In genomic region chrX:101253952-101254729, GRCm38 (mm10) we compare ENCODE assay signal across 8 mouse cellular contexts. TPM values are rescaled to one million over a fixed set of nuclear protein-coding genes. Genes with fewer than 3 reads are reported as not detected.
A peak's percentile ranks its signal among the peaks of the same experiment; 100 is the strongest.
DNase-seq lines count a peak whose midpoint lies in the region; ATAC-seq and TF ChIP-seq lines count a peak whose summit lies in the region.

Gene Foxo4 (plus strand): TSS chrX:101254528.

- no peaks in the 10 kb centered on the region for H3K36me3 ChIP-seq in ES-Bruce4 (ENCODE audit: control insufficient read depth, insufficient read depth, low read length, poor library complexity, severe bottlenecking)
- H3K36me3 ChIP-seq in forebrain, embryonic 13.5 days (ENCODE audit: poor library complexity, severe bottlenecking), result peaks cover 7% of the 10 kb centered on the region; the same call in 1 of the 2 replicates
- peaks cover 5% of the 10 kb centered on the region for H3K36me3 ChIP-seq in liver, postnatal 0 days (replicated peaks; ENCODE audit: insufficient read depth, low read length)
- H3K36me3 ChIP-seq in neural tube, embryonic 15.5 days, result no peaks in the 10 kb centered on the region

- WGBS in forebrain, embryonic 13.5 days, result 20% methylated on average over 43 of the region's 47 CpGs
- WGBS in large intestine, adult 2 months, result 21% methylated on average over 46 of the region's 47 CpGs
- whole genome bisulfite sequencing in liver, postnatal 0 days (ENCODE audit: insufficient replicate concordance), result 20% methylated on average over 47 of the region's 47 CpGs
- 21% methylated on average over 47 of the region's 47 CpGs for WGBS in neural tube, embryonic 15.5 days

- ATAC-seq in cerebellum, adult (ENCODE audit: insufficient number of reproducible peaks, low FRiP score, low TSS enrichment), result peak; percentile 99
- ATAC-seq in forebrain, embryonic 13.5 days, result peak; percentile 94
- peak; percentile 95 for ATAC-seq in liver, postnatal 0 days
- peak; percentile 95 for ATAC-seq in neural tube, embryonic 15.5 days (ENCODE audit: low FRiP score)

- H3K4me1 ChIP-seq in ES-Bruce4 (ENCODE audit: control insufficient read depth, insufficient read depth, low read length), result no peaks in the 10 kb centered on the region
- peaks cover 10% of the 10 kb centered on the region; the same call in 1 of the 2 replicates for H3K4me1 ChIP-seq in forebrain, embryonic 13.5 days
- H3K4me1 ChIP-seq in liver, postnatal 0 days (ENCODE audit: insufficient read depth), result no peaks in the 10 kb centered on the region
- H3K4me1 ChIP-seq in neural tube, embryonic 15.5 days, result peaks cover 11% of the 10 kb centered on the region; the same call in 1 of the 2 replicates

- no peak for TF ChIP-seq CTCF in ES-Bruce4 (IDR thresholded peaks at IDR 0.05; ENCODE audit: low read depth, low read length)
- no peak for TF ChIP-seq CTCF in liver, postnatal 0 days (IDR thresholded peaks at IDR 0.05; ENCODE audit: low read depth)

- peak; percentile 88 to 91 for DNase-seq in heart, postnatal 10 days
- peak; percentile 70 for DNase-seq in large intestine, adult 2 months (ENCODE audit: low read depth, low spot score)
- DNase-seq in liver, postnatal 0 days, result peak; percentile 86
- peak; percentile 90 for DNase-seq in testis, postnatal 14 days (ENCODE audit: low spot score)

- H3K27ac ChIP-seq in ES-Bruce4 (ENCODE audit: insufficient read depth, low read length), result peak within 1 kb of the TSS; percentile 26
- H3K27ac ChIP-seq in forebrain, embryonic 13.5 days, result no peak within 1 kb of the TSS
- peak within 1 kb of the TSS; percentile 75 for H3K27ac ChIP-seq in liver, postnatal 0 days (ENCODE audit: low read depth)
- no peak within 1 kb of the TSS for H3K27ac ChIP-seq in neural tube, embryonic 15.5 days (replicated peaks)

- H3K9me3 ChIP-seq in ES-Bruce4 (replicated peaks; ENCODE audit: control insufficient read depth, insufficient read depth, low read length, poor library complexity, severe bottlenecking), result no peaks in the 10 kb centered on the region
- H3K9me3 ChIP-seq in forebrain, embryonic 13.5 days (replicated peaks), result no peaks in the 10 kb centered on the region
- H3K9me3 ChIP-seq in liver, postnatal 0 days (ENCODE audit: low read length), result no peaks in the 10 kb centered on the region
- H3K9me3 ChIP-seq in neural tube, embryonic 15.5 days (replicated peaks), result no peaks in the 10 kb centered on the region

- H3K27me3 ChIP-seq in ES-Bruce4 (ENCODE audit: control insufficient read depth, insufficient read depth, low read length, poor library complexity, severe bottlenecking), result no peaks in the 10 kb centered on the region
- H3K27me3 ChIP-seq in forebrain, embryonic 13.5 days, result no peaks in the 10 kb centered on the region
- no peaks in the 10 kb centered on the region for H3K27me3 ChIP-seq in liver, postnatal 0 days (ENCODE audit: insufficient read depth, low read length)
- H3K27me3 ChIP-seq in neural tube, embryonic 15.5 days (replicated peaks), result no peaks in the 10 kb centered on the region

- peak within 1 kb of the TSS; percentile 48 for H3K9ac ChIP-seq in ES-Bruce4 (ENCODE audit: low read depth, poor library complexity, severe bottlenecking)
- H3K9ac ChIP-seq in forebrain, embryonic 13.5 days, result peak within 1 kb of the TSS; percentile 62
- H3K9ac ChIP-seq in liver, postnatal 0 days (replicated peaks), result peak within 1 kb of the TSS; percentile 69
- peak within 1 kb of the TSS; percentile 46 for H3K9ac ChIP-seq in neural tube, embryonic 15.5 days (replicated peaks)

- intact Hi-C loops in heart, postnatal 10 days (cut with DNase I), result loop anchor here (2.0 to 10.0 kb wide), 2 partner anchors 19 to 119 kb away; no protein-coding TSS in a partner anchor

- no peak for TF ChIP-seq POLR2A in ES-Bruce4 (IDR thresholded peaks at IDR 0.05; ENCODE audit: insufficient read depth, low read length)

- H3K4me2 ChIP-seq in forebrain, embryonic 13.5 days, result peak within 1 kb of the TSS; percentile 73
- H3K4me2 ChIP-seq in liver, postnatal 0 days (ENCODE audit: low read depth, low read length), result peak within 1 kb of the TSS; percentile 83
- H3K4me2 ChIP-seq in neural tube, embryonic 15.5 days, result peak within 1 kb of the TSS; percentile 75

- no peak for TF ChIP-seq EP300 in ES-Bruce4 (IDR thresholded peaks at IDR 0.05; ENCODE audit: insufficient read depth, low read depth, low read length)
- TF ChIP-seq EP300 in liver, postnatal 0 days (IDR thresholded peaks at IDR 0.05; ENCODE audit: low read depth), result no peak

- H3K4me3 ChIP-seq in ES-Bruce4 (ENCODE audit: low read depth, low read length), result peak within 1 kb of the TSS; percentile 73
- peak within 1 kb of the TSS; percentile 49 for H3K4me3 ChIP-seq in forebrain, embryonic 13.5 days
- H3K4me3 ChIP-seq in liver, postnatal 0 days (ENCODE audit: low read depth, low read length), result peak within 1 kb of the TSS; percentile 64
- H3K4me3 ChIP-seq in neural tube, embryonic 15.5 days (replicated peaks), result peak within 1 kb of the TSS; percentile 52

RNA-seq across cellular contexts. Expression of gene Foxo4, which starts in this region (rescaled TPM):
- polyA plus RNA-seq in ES-Bruce4 (2011; ENCODE audit: insufficient read depth, insufficient read length, low read depth, missing spikeins), result 45.6 and 50.1 TPM in 2 replicates
- polyA plus RNA-seq in forebrain, embryonic 13.5 days (2015; fragmentation: Nextera tagmentation; extraction: Ambion mirVana), result 1.3 TPM in 2 replicates
- 10 to 100 TPM; 30.7 to 35.0 TPM for total RNA-seq in heart, postnatal 10 days (2021)
- 18.2 and 22.2 TPM in 2 replicates for polyA plus RNA-seq in large intestine, adult 2 months (2012; rRNA removed)
- polyA plus RNA-seq in liver, postnatal 0 days (2015; fragmentation: Nextera tagmentation; extraction: Ambion mirVana), result 1.00 and 1.1 TPM in 2 replicates
- polyA plus RNA-seq in neural tube, embryonic 15.5 days (2015; fragmentation: Nextera tagmentation; extraction: Ambion mirVana), result 0.88 and 1.0 TPM in 2 replicates

Comparison
In these comparisons a context has a peak if more than half of its experiments do, and no peak if none do; other contexts are left out.
1. H3K27ac ChIP-seq: peak in ES-Bruce4 (single experiment) and liver, postnatal 0 days (single experiment); none in forebrain, embryonic 13.5 days (single experiment) and neural tube, embryonic 15.5 days (single experiment).
2. Peak in every context shown above with its lines, with median percentiles within 50 percentile points of each other: H3K4me3 ChIP-seq, H3K9ac ChIP-seq, ATAC-seq, H3K4me2 ChIP-seq and DNase-seq.